Mouse (Mus musculus) liver, embryonic 14.5 days (tissue): Measurements from ENCODE around the gene Ccno. TPM values are rescaled to one million over a fixed set of nuclear protein-coding genes. Genes with fewer than 3 reads are reported as not detected.
A peak's percentile ranks its signal among the peaks of the same experiment; 100 is the strongest.

ENCODE experiments used
- ATAC-seq: fragments of 200-750 bp; cut with Nextera tagmentation; 2 replicates; pipeline ENCODE4 v1.8.0; 2017; ENCODE audit warnings: moderate number of reproducible peaks, mild to moderate bottlenecking, moderate library complexity; ENCODE audit not compliant: insufficient read depth
- DNase-seq, 3 experiments: peaks; one replicate each; pipeline ENCODE4 v3.0.0-alpha.2; 2012 to 2013; ENCODE audit warnings: low read depth in 3 of 3, low spot score in 3 of 3
- H3K27ac ChIP-seq: fragments of 300-500 bp; sonication (generic); 2 replicates; pipeline ENCODE4 v1.5.1; 2014; ENCODE audit warnings: moderate library complexity, mild to moderate bottlenecking, control low read depth, inconsistent platforms
- H3K27me3 ChIP-seq: fragments of 300-500 bp; sonication (generic); 2 replicates; pipeline ENCODE4 v1.6.1; 2014; ENCODE audit warnings: mild to moderate bottlenecking, low read length, moderate library complexity; ENCODE audit not compliant: control insufficient read depth, insufficient read depth
- H3K36me3 ChIP-seq: fragments of 300-500 bp; sonication (generic); replicated peaks from 2 replicates; pipeline ENCODE4 v1.6.1; 2014; ENCODE audit warnings: low read depth; ENCODE audit not compliant: control insufficient read depth, insufficient read depth
- H3K4me1 ChIP-seq, 2 experiments: fragments of 200-500 bp in 1 of 2; fragments of 300-500 bp in 1 of 2; sonication (generic) in 1 of 2; replicated peaks; 2 replicates each; pipeline ENCODE4 v1.6.1; 2012 to 2014; ENCODE audit warnings: antibody characterized with exemption in 1 of 2, inconsistent platforms in 1 of 2, low read length in 1 of 2; ENCODE audit not compliant: control insufficient read depth in 2 of 2, insufficient read depth in 2 of 2
- H3K4me2 ChIP-seq: fragments of 300-500 bp; sonication (generic); 2 replicates; pipeline ENCODE4 v1.6.1; 2014; ENCODE audit warnings: low read depth, mild to moderate bottlenecking, control low read depth, moderate library complexity
- H3K4me3 ChIP-seq, 2 experiments: fragments of 200-500 bp in 1 of 2; fragments of 300-500 bp in 1 of 2; sonication (generic) in 1 of 2; 2 replicates each; pipeline ENCODE4 v1.5.1; 2012 to 2014; ENCODE audit warnings: low read depth in 2 of 2, low read length in 2 of 2, mild to moderate bottlenecking in 2 of 2, control low read depth in 1 of 2, inconsistent platforms in 1 of 2, moderate library complexity in 1 of 2; ENCODE audit not compliant: insufficient read depth in 1 of 2
- H3K9ac ChIP-seq: fragments of 300-500 bp; sonication (generic); replicated peaks from 2 replicates; pipeline ENCODE4 v1.6.1; 2014; ENCODE audit warnings: mild to moderate bottlenecking, control low read depth, moderate library complexity
- H3K9me3 ChIP-seq: fragments of 300-500 bp; sonication (generic); 2 replicates; pipeline ENCODE4 v1.6.1; 2016; ENCODE audit warnings: low read length, mixed read lengths; ENCODE audit not compliant: control insufficient read depth
- CTCF ChIP-seq: IDR thresholded peaks from 2 replicates; pipeline ENCODE4 v1.5.1; 2016; ENCODE audit warnings: antibody characterized with exemption, low read depth, control low read depth
- EP300 ChIP-seq: IDR thresholded peaks from 2 replicates; pipeline ENCODE4 v1.6.1; 2016; ENCODE audit warnings: antibody characterized with exemption, low read depth
- WGBS: fragments of 180-500 bp; shearing (Covaris S2); extraction: QIAGEN DNeasy Blood & Tissue Kit; methylation state at CpG from one replicate; pipeline ENCODE4 v1.1.7; 2014; ENCODE audit not compliant: insufficient replicate concordance; 5-methylcytosine and 5-hydroxymethylcytosine counted together
- polyA plus RNA-seq, 2 experiments: library from polyadenylated mRNA; depleted of rRNA in 1 of 2; stranded (reverse) in 1 of 2; unstranded in 1 of 2; fragments of >200 nt; fragmentation: Nextera tagmentation in 1 of 2; extraction: Ambion mirVana in 1 of 2; gene quantifications; 2 replicates each; pipeline versions ENCODE4 v1.2.1 to v1.2.3; 2012 to 2014

The Ccno gene
- polyA plus RNA-seq, 2 experiments: 0.13 TPM; not detected in 1

- H3K36me3 ChIP-seq: no peaks in the 10 kb centered on the region
- peaks cover 59% of the 10 kb centered on the region for H3K27me3 ChIP-seq
- TF ChIP-seq CTCF: no peak
- no peaks in the 10 kb centered on the region for H3K9me3 ChIP-seq
- no peak overlapping the region for H3K9ac ChIP-seq
- no peaks in the 10 kb centered on the region for H3K4me1 ChIP-seq
- no peak overlapping the region for H3K4me3 ChIP-seq
- 13% methylated on average over 18 of the region's 18 CpGs for WGBS
- no peak for DNase-seq
- H3K27ac ChIP-seq: no peak overlapping the region
- no peak for ATAC-seq
- H3K4me2 ChIP-seq: no peak overlapping the region
These were observed 1.8 kb upstream of the Ccno start for GRCm38 (mm10) chr13:112985605-112986450.

GRCm38 (mm10) chr13:112986451-112986950 is 1.1 kb upstream of the Ccno start:
- peaks cover 66% of the 10 kb centered on the region for H3K27me3 ChIP-seq
- no peak for ATAC-seq

GRCm38 (mm10) chr13:112987991-112988390 is 389 bp downstream of the Ccno start:
- H3K4me3 ChIP-seq: peak overlapping the region; percentile 12 to 49; a peak in 3 of 4 replicates
- peak overlapping the region; percentile 56 for H3K4me2 ChIP-seq
- H3K27ac ChIP-seq: no peak overlapping the region
- peak; percentile 15; the same call in 1 of the 2 replicates for ATAC-seq
- no peaks in the 10 kb centered on the region for H3K9me3 ChIP-seq
- H3K36me3 ChIP-seq: no peaks in the 10 kb centered on the region
- no peaks in the 10 kb centered on the region for H3K4me1 ChIP-seq
- DNase-seq: no peak
- TF ChIP-seq CTCF (no peak), EP300 (no peak)
- 1% methylated on average over 39 of the region's 39 CpGs for WGBS
- H3K27me3 ChIP-seq: peaks cover 74% of the 10 kb centered on the region
- H3K9ac ChIP-seq: no peak overlapping the region

More at GRCm38 (mm10) chr13:112986451-112986950, 1.1 kb upstream of the Ccno start:
- Histone ChIP-seq H3K27ac (no peak overlapping the region), H3K4me3 (no peak overlapping the region), H3K9me3 (no peaks in the 10 kb centered on the region), H3K4me2 (no peak overlapping the region), H3K9ac (no peak overlapping the region), H3K36me3 (no peaks in the 10 kb centered on the region), H3K4me1 (no peaks in the 10 kb centered on the region)
- TF ChIP-seq EP300 (no peak), CTCF (no peak)
- no peak for DNase-seq
- WGBS: 2% methylated on average over 17 of the region's 17 CpGs

- ATAC-seq: no peak
- TF ChIP-seq CTCF (no peak), EP300 (no peak)
- no peak overlapping the region for H3K9ac ChIP-seq
- DNase-seq: no peak
- H3K36me3 ChIP-seq: no peaks in the 10 kb centered on the region
- peak overlapping the region; percentile 56; the same call in 1 of the 2 replicates for H3K4me2 ChIP-seq
- H3K4me3 ChIP-seq: no peak overlapping the region
- no peak overlapping the region for H3K27ac ChIP-seq
- peaks cover 83% of the 10 kb centered on the region for H3K27me3 ChIP-seq
- no peaks in the 10 kb centered on the region for H3K9me3 ChIP-seq
- 2% methylated on average over 19 of the region's 19 CpGs for WGBS
- no peaks in the 10 kb centered on the region for H3K4me1 ChIP-seq
These were observed 1.3 kb downstream of the Ccno start for GRCm38 (mm10) chr13:112988866-112989265.

- H3K27ac ChIP-seq: no peak overlapping the region
- H3K9me3 ChIP-seq: no peaks in the 10 kb centered on the region
- H3K27me3 ChIP-seq: peaks cover 85% of the 10 kb centered on the region
- TF ChIP-seq CTCF (no peak), EP300 (no peak)
- no peak for DNase-seq
- H3K36me3 ChIP-seq: no peaks in the 10 kb centered on the region
- WGBS: 2% methylated on average over 23 of the region's 23 CpGs
- no peak overlapping the region for H3K9ac ChIP-seq
- no peak for ATAC-seq
- no peaks in the 10 kb centered on the region for H3K4me1 ChIP-seq
- H3K4me2 ChIP-seq: no peak overlapping the region
- no peak overlapping the region for H3K4me3 ChIP-seq
These were observed 1.9 kb downstream of the Ccno start for GRCm38 (mm10) chr13:112989541-112989940.
